Mouse (Mus musculus): Measurements from ENCODE around the gene Sgf29.

DNA sequence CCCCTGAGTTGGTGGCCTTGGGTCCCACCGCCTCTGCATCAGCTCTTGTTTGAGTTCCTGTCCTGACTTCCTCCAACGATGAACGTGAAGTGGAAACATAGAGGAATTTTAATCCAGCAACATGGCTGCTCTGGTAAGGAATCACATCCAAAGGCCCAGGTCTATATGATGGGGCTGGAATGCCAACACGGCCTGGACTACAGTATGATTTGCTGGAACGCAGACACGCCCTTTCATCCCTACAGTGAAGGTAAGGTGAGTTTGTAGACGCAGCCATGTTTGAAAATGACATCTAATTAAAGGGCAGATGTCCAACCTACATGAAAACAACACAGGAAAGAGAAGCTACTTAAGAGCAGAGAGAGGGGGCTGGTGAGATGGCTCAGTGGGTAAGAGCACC, 44.7 kb downstream of the Sgf29 start:
- TF ChIP-seq CTCF (IDR thresholded peaks at IDR 0.05; ENCODE audit: extremely low read depth, insufficient read depth, insufficient read length, insufficient replicate concordance) (no peak), POLR2A (IDR thresholded peaks at IDR 0.05; ENCODE audit: low read depth, low read length) (no peak)

All from spleen, adult 2 months (tissue).